Mouse (Mus musculus): Measurements from ENCODE around the gene Dnah2. TPM values are rescaled to one million over a fixed set of nuclear protein-coding genes. Genes with fewer than 3 reads are reported as not detected.

Gene Dnah2
- polyA plus RNA-seq, 1 experiment from 2014 or later, result 1.5 TPM

DNA sequence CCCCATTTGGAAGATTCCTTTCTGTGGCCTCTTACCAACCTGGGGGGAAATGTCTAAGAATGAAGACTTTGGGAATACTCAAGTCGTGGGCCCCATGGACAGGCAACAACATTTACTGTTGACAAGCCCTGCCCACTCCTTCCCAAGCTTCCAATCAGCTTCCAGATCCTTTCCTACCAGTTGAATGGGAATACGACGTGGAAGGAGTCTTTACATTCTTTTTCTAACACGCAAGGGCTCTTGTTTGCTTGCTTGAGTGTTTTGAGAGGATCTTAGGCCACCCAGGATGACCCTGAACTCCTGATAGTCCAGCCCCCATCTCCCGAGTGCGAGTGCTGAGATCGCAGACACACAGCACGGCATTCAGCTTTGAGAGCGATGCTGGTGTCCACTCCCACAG is 47.4 kb downstream of the Dnah2 start:
- no peak overlapping the region for H3K4me2 ChIP-seq (ENCODE audit: low read depth, low read length)
- no peak overlapping the region for H3K9ac ChIP-seq (replicated peaks; ENCODE audit: low read length)
- H3K36me3 ChIP-seq (replicated peaks; ENCODE audit: control insufficient read depth, insufficient read depth, low read depth, low read length), result no peaks in the 10 kb centered on the region
- no peaks in the 10 kb centered on the region for H3K9me3 ChIP-seq (replicated peaks; ENCODE audit: control insufficient read depth, low read length)
- no peaks in the 10 kb centered on the region for H3K4me1 ChIP-seq (ENCODE audit: control insufficient read depth, insufficient read depth, low read length)
- 68% methylated on average over 9 of the region's 9 CpGs for WGBS
- no peak for DNase-seq (ENCODE audit: low spot score)
- no peaks in the 10 kb centered on the region for H3K27me3 ChIP-seq (ENCODE audit: control insufficient read depth, insufficient read depth, low read length)
- H3K4me3 ChIP-seq (ENCODE audit: low read depth, low read length), result no peak overlapping the region
- H3K27ac ChIP-seq (replicated peaks; ENCODE audit: low read depth, low read length), result no peak overlapping the region
- no peak for ATAC-seq (replicated peaks; ENCODE audit: insufficient number of reproducible peaks, low FRiP score, low TSS enrichment, low read depth)

DNA sequence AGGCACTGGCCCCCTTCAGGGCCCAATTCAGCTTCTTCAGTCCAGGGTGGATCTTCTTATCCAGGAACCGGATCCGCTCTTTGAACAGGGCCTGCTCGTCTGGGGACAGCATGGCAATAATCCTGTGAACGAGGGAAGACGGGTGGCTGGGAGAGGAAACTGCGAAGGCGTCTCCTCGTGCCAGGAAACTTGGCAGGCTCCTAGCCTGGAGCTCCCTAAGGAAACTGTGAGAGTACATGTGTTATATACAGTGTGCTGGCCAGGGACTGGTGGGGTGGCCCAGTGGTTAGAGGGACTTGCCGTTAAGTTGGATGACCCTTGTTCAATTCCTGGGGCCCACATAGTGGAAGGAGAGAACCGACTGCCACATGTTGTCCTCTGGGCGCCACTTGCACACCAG is 49.8 kb downstream of the Dnah2 start:
- 91% methylated on average over 11 of the region's 11 CpGs for WGBS
- H3K4me3 ChIP-seq (ENCODE audit: low read depth, low read length), result no peak overlapping the region
- no peak for ATAC-seq (replicated peaks; ENCODE audit: insufficient number of reproducible peaks, low FRiP score, low TSS enrichment, low read depth)
- no peaks in the 10 kb centered on the region for H3K36me3 ChIP-seq (replicated peaks; ENCODE audit: control insufficient read depth, insufficient read depth, low read depth, low read length)
- H3K27ac ChIP-seq (replicated peaks; ENCODE audit: low read depth, low read length), result no peak overlapping the region
- H3K27me3 ChIP-seq (ENCODE audit: control insufficient read depth, insufficient read depth, low read length), result no peaks in the 10 kb centered on the region
- no peak for DNase-seq (ENCODE audit: low spot score)
- H3K4me2 ChIP-seq (ENCODE audit: low read depth, low read length), result no peak overlapping the region
- no peaks in the 10 kb centered on the region for H3K9me3 ChIP-seq (replicated peaks; ENCODE audit: control insufficient read depth, low read length)
- H3K9ac ChIP-seq (replicated peaks; ENCODE audit: low read length), result no peak overlapping the region
- H3K4me1 ChIP-seq (ENCODE audit: control insufficient read depth, insufficient read depth, low read length), result no peaks in the 10 kb centered on the region

- WGBS, result 82% methylated on average over 7 of the region's 7 CpGs
- Histone ChIP-seq H3K4me1 (ENCODE audit: control insufficient read depth, insufficient read depth, low read length) (no peaks in the 10 kb centered on the region), H3K4me3 (ENCODE audit: low read depth, low read length) (no peak overlapping the region), H3K9me3 (replicated peaks; ENCODE audit: control insufficient read depth, low read length) (no peaks in the 10 kb centered on the region), H3K27ac (replicated peaks; ENCODE audit: low read depth, low read length) (no peak overlapping the region), H3K27me3 (ENCODE audit: control insufficient read depth, insufficient read depth, low read length) (no peaks in the 10 kb centered on the region), H3K36me3 (replicated peaks; ENCODE audit: control insufficient read depth, insufficient read depth, low read depth, low read length) (no peaks in the 10 kb centered on the region), H3K9ac (replicated peaks; ENCODE audit: low read length) (no peak overlapping the region), H3K4me2 (ENCODE audit: low read depth, low read length) (no peak overlapping the region)
- ATAC-seq (replicated peaks; ENCODE audit: insufficient number of reproducible peaks, low FRiP score, low TSS enrichment, low read depth) (no peak), DNase-seq (ENCODE audit: low spot score) (no peak)
Measured at GRCm38 (mm10) chr11:69491711-69492110, 57.2 kb downstream of the Dnah2 start.

- H3K9me3 ChIP-seq (replicated peaks; ENCODE audit: control insufficient read depth, low read length), result no peaks in the 10 kb centered on the region
- no peak overlapping the region for H3K9ac ChIP-seq (replicated peaks; ENCODE audit: low read length)
- H3K4me1 ChIP-seq (ENCODE audit: control insufficient read depth, insufficient read depth, low read length), result no peaks in the 10 kb centered on the region
- ATAC-seq (replicated peaks; ENCODE audit: insufficient number of reproducible peaks, low FRiP score, low TSS enrichment, low read depth) (no peak), DNase-seq (ENCODE audit: low spot score) (no peak)
- no peak overlapping the region for H3K27ac ChIP-seq (replicated peaks; ENCODE audit: low read depth, low read length)
- H3K36me3 ChIP-seq (replicated peaks; ENCODE audit: control insufficient read depth, insufficient read depth, low read depth, low read length), result no peaks in the 10 kb centered on the region
- H3K4me2 ChIP-seq (ENCODE audit: low read depth, low read length), result no peak overlapping the region
- no peak overlapping the region for H3K4me3 ChIP-seq (ENCODE audit: low read depth, low read length)
- 60% methylated on average over 2 of the region's 2 CpGs for whole genome bisulfite sequencing
- no peaks in the 10 kb centered on the region for H3K27me3 ChIP-seq (ENCODE audit: control insufficient read depth, insufficient read depth, low read length)
Measured at GRCm38 (mm10) chr11:69490898-69491297, 58.0 kb downstream of the Dnah2 start.

- Histone ChIP-seq H3K36me3 (replicated peaks; ENCODE audit: control insufficient read depth, insufficient read depth, low read depth, low read length) (no peaks in the 10 kb centered on the region), H3K27me3 (ENCODE audit: control insufficient read depth, insufficient read depth, low read length) (no peaks in the 10 kb centered on the region), H3K9ac (replicated peaks; ENCODE audit: low read length) (no peak overlapping the region), H3K4me2 (ENCODE audit: low read depth, low read length) (no peak overlapping the region), H3K27ac (replicated peaks; ENCODE audit: low read depth, low read length) (no peak overlapping the region), H3K4me1 (ENCODE audit: control insufficient read depth, insufficient read depth, low read length) (no peaks in the 10 kb centered on the region), H3K9me3 (replicated peaks; ENCODE audit: control insufficient read depth, low read length) (no peaks in the 10 kb centered on the region), H3K4me3 (ENCODE audit: low read depth, low read length) (no peak overlapping the region)
- DNase-seq (ENCODE audit: low spot score), result no peak
- ATAC-seq (replicated peaks; ENCODE audit: insufficient number of reproducible peaks, low FRiP score, low TSS enrichment, low read depth), result no peak
- 87% methylated on average over 2 of the region's 2 CpGs for whole genome bisulfite sequencing
Measured at GRCm38 (mm10) chr11:69487474-69487873, 61.4 kb downstream of the Dnah2 start.

DNA sequence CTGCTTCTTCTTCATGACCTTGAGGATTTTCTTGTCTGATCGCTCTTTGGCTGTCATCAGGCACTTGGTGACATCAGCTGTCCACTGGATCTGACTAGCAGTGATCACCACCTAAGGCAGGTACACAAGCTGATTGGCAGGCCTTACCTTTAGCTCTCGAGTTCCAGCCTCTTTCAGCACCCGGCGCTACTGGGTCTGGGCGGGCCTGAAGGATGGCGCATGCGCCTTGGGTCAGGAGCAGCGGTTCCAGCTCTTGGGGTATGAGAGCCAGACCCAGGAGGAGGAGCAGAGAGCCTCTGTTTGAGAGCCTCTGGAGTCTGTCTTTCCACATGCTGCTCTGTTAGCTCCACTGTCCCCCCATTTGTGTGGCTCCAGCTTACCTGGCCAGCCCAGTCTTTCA is 71.3 kb downstream of the Dnah2 start:
- no peak overlapping the region for H3K27ac ChIP-seq (replicated peaks; ENCODE audit: low read depth, low read length)
- 85% methylated on average over 8 of the region's 8 CpGs for WGBS

DNA sequence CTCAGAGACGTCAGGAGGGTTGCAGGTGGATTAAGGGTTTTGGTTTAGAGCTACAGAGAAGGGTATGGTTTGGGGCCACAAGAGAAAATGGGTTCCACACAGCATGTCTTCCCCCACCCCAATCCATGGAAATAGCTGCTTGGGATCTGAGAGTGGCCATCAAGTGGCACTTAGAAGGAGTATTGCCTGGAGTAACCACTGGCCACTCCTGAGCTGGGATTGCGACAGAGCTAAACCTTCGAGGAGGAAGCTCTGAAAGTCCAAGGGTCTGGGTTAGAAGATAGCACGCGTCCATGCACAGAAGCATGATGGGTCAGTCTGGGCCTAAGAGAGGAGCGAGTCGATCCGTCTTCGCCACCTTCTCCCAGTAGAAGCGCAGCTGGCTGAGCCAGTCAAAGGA is 72.1 kb downstream of the Dnah2 start:
- H3K9me3 ChIP-seq (replicated peaks; ENCODE audit: control insufficient read depth, low read length), result no peaks in the 10 kb centered on the region
- 88% methylated on average over 10 of the region's 10 CpGs for WGBS
- no peak for ATAC-seq (replicated peaks; ENCODE audit: insufficient number of reproducible peaks, low FRiP score, low TSS enrichment, low read depth)

More for the DNA sequence above, 71.3 kb downstream of the Dnah2 start:
- Histone ChIP-seq H3K9ac (replicated peaks; ENCODE audit: low read length) (no peak overlapping the region), H3K36me3 (replicated peaks; ENCODE audit: control insufficient read depth, insufficient read depth, low read depth, low read length) (no peaks in the 10 kb centered on the region), H3K27me3 (ENCODE audit: control insufficient read depth, insufficient read depth, low read length) (no peaks in the 10 kb centered on the region), H3K4me1 (ENCODE audit: control insufficient read depth, insufficient read depth, low read length) (no peaks in the 10 kb centered on the region), H3K9me3 (replicated peaks; ENCODE audit: control insufficient read depth, low read length) (no peaks in the 10 kb centered on the region), H3K4me3 (ENCODE audit: low read depth, low read length) (no peak overlapping the region), H3K4me2 (ENCODE audit: low read depth, low read length) (no peak overlapping the region)
- ATAC-seq (replicated peaks; ENCODE audit: insufficient number of reproducible peaks, low FRiP score, low TSS enrichment, low read depth), result no peak
- no peak for DNase-seq (ENCODE audit: low spot score)

GRCm38 (mm10) chr11:69474737-69475136 is 74.2 kb downstream of the Dnah2 start:
- Histone ChIP-seq H3K36me3 (replicated peaks; ENCODE audit: control insufficient read depth, insufficient read depth, low read depth, low read length) (no peaks in the 10 kb centered on the region), H3K4me3 (ENCODE audit: low read depth, low read length) (no peak overlapping the region), H3K4me1 (ENCODE audit: control insufficient read depth, insufficient read depth, low read length) (no peaks in the 10 kb centered on the region), H3K9me3 (replicated peaks; ENCODE audit: control insufficient read depth, low read length) (no peaks in the 10 kb centered on the region), H3K27me3 (ENCODE audit: control insufficient read depth, insufficient read depth, low read length) (no peaks in the 10 kb centered on the region), H3K9ac (replicated peaks; ENCODE audit: low read length) (no peak overlapping the region), H3K4me2 (ENCODE audit: low read depth, low read length) (no peak overlapping the region), H3K27ac (replicated peaks; ENCODE audit: low read depth, low read length) (no peak overlapping the region)
- DNase-seq (ENCODE audit: low spot score) (no peak), ATAC-seq (replicated peaks; ENCODE audit: insufficient number of reproducible peaks, low FRiP score, low TSS enrichment, low read depth) (no peak)
- 42% methylated on average over 5 of the region's 5 CpGs for WGBS

More for the DNA sequence above, 72.1 kb downstream of the Dnah2 start:
- H3K9ac ChIP-seq (replicated peaks; ENCODE audit: low read length), result no peak overlapping the region
- H3K36me3 ChIP-seq (replicated peaks; ENCODE audit: control insufficient read depth, insufficient read depth, low read depth, low read length), result no peaks in the 10 kb centered on the region
- H3K4me1 ChIP-seq (ENCODE audit: control insufficient read depth, insufficient read depth, low read length), result no peaks in the 10 kb centered on the region
- no peak overlapping the region; the same call in 1 of the 2 replicates for H3K4me2 ChIP-seq (ENCODE audit: low read depth, low read length)
- no peak overlapping the region for H3K27ac ChIP-seq (replicated peaks; ENCODE audit: low read depth, low read length)
- H3K27me3 ChIP-seq (ENCODE audit: control insufficient read depth, insufficient read depth, low read length), result no peaks in the 10 kb centered on the region
- H3K4me3 ChIP-seq (ENCODE audit: low read depth, low read length), result no peak overlapping the region
- no peak for DNase-seq (ENCODE audit: low spot score)

Measured in embryonic facial prominence, embryonic 11.5 days (tissue).